Mouse (Mus musculus) midbrain, embryonic 10.5 days (tissue): ENCODE measurements around the gene Gp9. TPM values are rescaled to one million over a fixed set of nuclear protein-coding genes. Genes with fewer than 3 reads are reported as not detected.
A peak's percentile ranks its signal among the peaks of the same experiment; 100 is the strongest.

ENCODE experiments used
- DNase-seq: peaks from one replicate; pipeline ENCODE4 v3.0.0-alpha.2; 2017; ENCODE audit warnings: low spot score
- H3K27ac ChIP-seq: fragments of 300-500 bp; sonication (generic); replicated peaks from 2 replicates; pipeline ENCODE4 v1.5.1; 2016; ENCODE audit warnings: mild to moderate bottlenecking
- H3K27me3 ChIP-seq: fragments of 300-500 bp; sonication (generic); 2 replicates; pipeline ENCODE4 v1.6.1; 2016; ENCODE audit warnings: low read depth, mild to moderate bottlenecking; ENCODE audit not compliant: poor library complexity, severe bottlenecking
- H3K36me3 ChIP-seq: fragments of 300-500 bp; sonication (generic); 2 replicates; pipeline ENCODE4 v1.6.1; 2016; ENCODE audit warnings: mild to moderate bottlenecking, moderate library complexity
- H3K4me1 ChIP-seq: fragments of 300-500 bp; sonication (generic); 2 replicates; pipeline ENCODE4 v1.6.1; 2016
- H3K4me3 ChIP-seq: fragments of 300-500 bp; sonication (generic); 2 replicates; pipeline ENCODE4 v1.5.1; 2016; ENCODE audit warnings: mild to moderate bottlenecking, moderate library complexity
- H3K9me3 ChIP-seq: fragments of 300-500 bp; sonication (generic); replicated peaks from 2 replicates; pipeline ENCODE4 v1.6.1; 2016; ENCODE audit warnings: mild to moderate bottlenecking
- WGBS: fragments of 180-500 bp; shearing (Covaris S2); methylation state at CpG from one replicate; pipeline ENCODE4 v1.1.7; 2016; 5-methylcytosine and 5-hydroxymethylcytosine counted together
- polyA plus RNA-seq: library from polyadenylated mRNA; unstranded; fragments of >200 nt; fragmentation: Nextera tagmentation; extraction: Ambion mirVana; gene quantifications from 2 replicates; pipeline ENCODE4 v1.2.1, GENCODE M21; 2016

Gene Gp9
- polyA plus RNA-seq, 1 experiment from 2014 or later = 3.4 TPM

DNA sequence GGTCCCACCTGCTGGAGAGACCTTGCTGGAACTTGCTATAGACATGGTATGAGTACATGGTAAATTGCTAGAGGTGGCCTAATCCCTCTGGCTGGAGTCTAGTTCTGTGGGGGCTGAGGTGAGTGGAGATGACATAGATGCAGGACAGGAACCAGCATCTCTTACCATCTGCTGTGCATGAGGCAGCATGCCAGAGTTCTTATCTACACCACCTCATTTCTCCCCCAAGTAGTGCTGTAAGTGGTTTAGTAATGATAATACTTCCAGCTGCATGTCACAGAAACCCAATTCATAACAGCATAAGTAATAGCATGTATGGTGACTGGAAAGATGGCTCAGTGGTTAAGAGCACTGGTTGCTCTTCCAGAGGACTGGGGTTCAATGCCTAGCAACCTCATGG, 37.4 kb upstream of the Gp9 start:
- no peak for DNase-seq
- peaks cover 15% of the 10 kb centered on the region for H3K36me3 ChIP-seq
- H3K4me3 ChIP-seq = no peak overlapping the region
- no peaks in the 10 kb centered on the region for H3K9me3 ChIP-seq
- H3K27ac ChIP-seq = peak overlapping the region; percentile 86
- H3K27me3 ChIP-seq = peaks cover 30% of the 10 kb centered on the region
- H3K4me1 ChIP-seq = peaks cover 51% of the 10 kb centered on the region

- H3K27me3 ChIP-seq = peaks cover 15% of the 10 kb centered on the region
- H3K9me3 ChIP-seq = no peaks in the 10 kb centered on the region
- no peak overlapping the region for H3K4me3 ChIP-seq
- WGBS = 95% methylated on average over 8 of the region's 8 CpGs
- H3K27ac ChIP-seq = 0 out of 2 replicates have a peak overlapping the region, but pooled peaks have one; percentile 28
- H3K36me3 ChIP-seq = peaks cover 9% of the 10 kb centered on the region; the same call in 1 of the 2 replicates
- DNase-seq = no peak
- peaks cover 48% of the 10 kb centered on the region for H3K4me1 ChIP-seq
These were observed 35.9 kb upstream of the Gp9 start for GRCm38 (mm10) chr6:87741978-87742377.

- 76% methylated on average over 5 of the region's 5 CpGs for WGBS
- peak overlapping the region; percentile 28; the same call in 1 of the 2 replicates for H3K27ac ChIP-seq
- no peak overlapping the region for H3K4me3 ChIP-seq
- no peak for DNase-seq
- no peaks in the 10 kb centered on the region for H3K9me3 ChIP-seq
- H3K36me3 ChIP-seq = peaks cover 9% of the 10 kb centered on the region; the same call in 1 of the 2 replicates
- H3K4me1 ChIP-seq = peaks cover 40% of the 10 kb centered on the region
- peaks cover 9% of the 10 kb centered on the region; the same call in 1 of the 2 replicates for H3K27me3 ChIP-seq
These were observed 35.1 kb upstream of the Gp9 start for GRCm38 (mm10) chr6:87742804-87743203.

GRCm38 (mm10) chr6:87743281-87743680, 34.6 kb upstream of the Gp9 start:
- DNase-seq = no peak
- Histone ChIP-seq H3K36me3 (peaks cover 9% of the 10 kb centered on the region; the same call in 1 of the 2 replicates), H3K27me3 (peaks cover 9% of the 10 kb centered on the region; the same call in 1 of the 2 replicates), H3K27ac (peak overlapping the region; percentile 28; the same call in 1 of the 2 replicates), H3K9me3 (no peaks in the 10 kb centered on the region), H3K4me1 (peaks cover 35% of the 10 kb centered on the region), H3K4me3 (no peak overlapping the region)
- WGBS = 70% methylated on average over 5 of the region's 5 CpGs

GRCm38 (mm10) chr6:87744632-87745031, 33.2 kb upstream of the Gp9 start:
- peaks cover 9% of the 10 kb centered on the region; the same call in 1 of the 2 replicates for H3K27me3 ChIP-seq
- no peak overlapping the region for H3K4me3 ChIP-seq
- no peak overlapping the region for H3K27ac ChIP-seq
- peaks cover 9% of the 10 kb centered on the region; the same call in 1 of the 2 replicates for H3K36me3 ChIP-seq
- WGBS = 88% methylated on average over 3 of the region's 3 CpGs
- peaks cover 22% of the 10 kb centered on the region for H3K4me1 ChIP-seq
- no peaks in the 10 kb centered on the region for H3K9me3 ChIP-seq
- no peak for DNase-seq

DNA sequence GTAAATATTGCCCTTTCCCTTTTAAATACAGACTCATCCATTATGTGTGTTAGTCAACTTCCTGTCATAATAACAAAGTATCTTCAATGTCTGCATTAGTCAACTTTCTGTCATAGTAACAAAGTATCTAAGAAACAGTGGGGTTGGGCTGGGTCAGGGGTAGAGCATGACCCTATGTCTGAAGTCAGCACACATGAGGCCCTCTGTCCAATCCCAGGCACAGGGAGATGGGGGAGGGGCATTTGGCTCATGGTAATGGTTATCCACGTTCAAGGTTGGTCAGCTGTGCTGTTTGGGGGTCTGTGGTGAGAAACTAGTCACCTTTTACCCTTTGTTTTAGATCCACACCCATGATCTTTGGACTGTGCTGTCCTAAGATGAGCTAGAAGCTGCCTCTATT, 32.6 kb upstream of the Gp9 start:
- 41% methylated on average over 1 of the region's 1 CpGs for WGBS
- Histone ChIP-seq H3K27me3 (peaks cover 4% of the 10 kb centered on the region; the same call in 1 of the 2 replicates), H3K36me3 (peaks cover 14% of the 10 kb centered on the region), H3K9me3 (no peaks in the 10 kb centered on the region), H3K27ac (no peak overlapping the region), H3K4me1 (peaks cover 15% of the 10 kb centered on the region), H3K4me3 (no peak overlapping the region)
- DNase-seq = no peak

- Histone ChIP-seq H3K36me3 (peaks cover 20% of the 10 kb centered on the region), H3K4me3 (no peak overlapping the region), H3K27me3 (no peaks in the 10 kb centered on the region), H3K4me1 (peaks cover 13% of the 10 kb centered on the region), H3K9me3 (no peaks in the 10 kb centered on the region), H3K27ac (no peak overlapping the region)
- no peak for DNase-seq
- 83% methylated on average over 3 of the region's 3 CpGs for WGBS
These were observed 31.8 kb upstream of the Gp9 start for GRCm38 (mm10) chr6:87746059-87746458.

DNA sequence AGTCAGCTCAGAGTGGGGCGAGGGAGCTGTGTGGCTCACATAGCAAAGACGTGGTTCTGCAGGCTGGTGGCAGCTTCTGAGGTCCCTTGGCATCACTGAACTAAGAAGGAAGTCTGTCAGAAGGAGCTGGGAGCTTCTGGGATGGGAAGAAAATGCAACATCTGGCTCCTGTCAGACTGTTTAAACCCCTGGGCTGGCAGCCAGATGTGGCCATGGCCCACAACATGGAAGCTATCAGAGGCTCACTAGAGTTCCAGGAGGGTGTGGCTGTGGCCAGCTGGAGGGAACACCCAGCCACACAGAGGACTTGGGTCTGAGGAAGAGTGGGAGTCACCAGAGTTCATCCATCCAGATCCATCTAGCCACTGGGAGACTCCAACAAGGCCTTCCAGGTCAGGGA, 31.0 kb upstream of the Gp9 start:
- 81% methylated on average over 2 of the region's 2 CpGs for WGBS
- Histone ChIP-seq H3K36me3 (peaks cover 26% of the 10 kb centered on the region), H3K4me1 (peaks cover 13% of the 10 kb centered on the region), H3K27ac (no peak overlapping the region), H3K4me3 (no peak overlapping the region), H3K27me3 (no peaks in the 10 kb centered on the region), H3K9me3 (no peaks in the 10 kb centered on the region)
- DNase-seq = no peak

DNA sequence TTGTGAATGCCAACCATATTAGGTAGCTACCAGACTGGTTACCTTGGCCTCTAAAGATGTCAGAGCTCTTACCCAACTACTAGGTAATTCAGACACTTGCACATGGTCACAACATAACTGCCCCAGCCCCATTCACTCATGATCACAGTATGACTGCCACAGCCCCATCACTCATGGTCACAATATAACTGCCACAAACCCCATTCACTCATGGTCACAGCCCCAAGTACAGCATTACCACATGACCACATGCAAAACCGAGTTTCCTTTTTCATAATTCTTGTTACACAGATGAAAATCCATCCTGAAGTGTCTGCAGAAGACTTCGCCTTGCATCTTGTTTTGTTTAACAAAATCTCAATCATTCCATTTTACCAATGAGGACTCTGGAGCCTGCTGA, 29.8 kb upstream of the Gp9 start:
- H3K4me1 ChIP-seq = peaks cover 8% of the 10 kb centered on the region
- H3K36me3 ChIP-seq = peaks cover 29% of the 10 kb centered on the region
- no peaks in the 10 kb centered on the region for H3K9me3 ChIP-seq
- H3K27me3 ChIP-seq = no peaks in the 10 kb centered on the region
- 89% methylated on average over 2 of the region's 2 CpGs for WGBS
- no peak overlapping the region for H3K4me3 ChIP-seq
- no peak overlapping the region for H3K27ac ChIP-seq
- DNase-seq = no peak

- H3K36me3 ChIP-seq = peaks cover 29% of the 10 kb centered on the region
- 84% methylated on average over 6 of the region's 6 CpGs for WGBS
- no peak for DNase-seq
- no peaks in the 10 kb centered on the region for H3K27me3 ChIP-seq
- H3K27ac ChIP-seq = no peak overlapping the region
- H3K4me1 ChIP-seq = peaks cover 5% of the 10 kb centered on the region
- H3K9me3 ChIP-seq = no peaks in the 10 kb centered on the region
- no peak overlapping the region for H3K4me3 ChIP-seq
These were observed 29.3 kb upstream of the Gp9 start for GRCm38 (mm10) chr6:87748531-87748930.

GRCm38 (mm10) chr6:87750184-87750910, 27.5 kb upstream of the Gp9 start:
- no peaks in the 10 kb centered on the region for H3K9me3 ChIP-seq
- peaks cover 9% of the 10 kb centered on the region for H3K4me1 ChIP-seq
- H3K27ac ChIP-seq = no peak overlapping the region
- H3K27me3 ChIP-seq = no peaks in the 10 kb centered on the region
- no peak overlapping the region for H3K4me3 ChIP-seq
- no peak for DNase-seq
- 89% methylated on average over 8 of the region's 8 CpGs for WGBS
- H3K36me3 ChIP-seq = peaks cover 46% of the 10 kb centered on the region

GRCm38 (mm10) chr6:87751574-87751973, 26.3 kb upstream of the Gp9 start:
- Histone ChIP-seq H3K27ac (no peak overlapping the region), H3K4me1 (peaks cover 9% of the 10 kb centered on the region), H3K27me3 (no peaks in the 10 kb centered on the region), H3K4me3 (no peak overlapping the region), H3K9me3 (no peaks in the 10 kb centered on the region), H3K36me3 (peaks cover 56% of the 10 kb centered on the region)
- no peak for DNase-seq
- WGBS = 92% methylated on average over 6 of the region's 6 CpGs

DNA sequence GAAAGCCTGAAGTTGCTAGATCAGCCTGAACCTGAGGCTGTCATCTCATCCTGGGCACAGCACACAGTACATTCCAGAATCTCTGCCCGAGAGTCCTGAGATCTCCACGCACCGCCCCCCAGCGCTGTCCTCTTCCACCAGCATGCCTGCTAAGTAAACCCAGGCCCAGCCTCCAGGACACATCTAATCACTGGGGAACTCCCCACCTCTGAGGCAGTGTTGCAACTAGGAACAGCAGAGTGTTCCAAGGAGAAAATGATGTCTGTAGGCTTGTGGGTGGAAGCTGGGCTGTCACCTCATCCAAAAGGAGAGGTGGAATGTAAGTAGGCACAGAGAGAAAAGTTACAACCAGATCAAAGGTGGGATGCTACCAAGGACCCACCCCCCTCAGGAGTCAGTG, 22.7 kb upstream of the Gp9 start:
- Histone ChIP-seq H3K36me3 (peaks cover 64% of the 10 kb centered on the region), H3K4me1 (peaks cover 9% of the 10 kb centered on the region), H3K27ac (no peak overlapping the region), H3K27me3 (no peaks in the 10 kb centered on the region), H3K9me3 (peaks cover 4% of the 10 kb centered on the region; the same call in 1 of the 2 replicates), H3K4me3 (no peak overlapping the region)
- 94% methylated on average over 4 of the region's 4 CpGs for WGBS
- no peak for DNase-seq
